Mouse (Mus musculus) heart, embryonic 10.5 days (tissue): ENCODE results near the gene Abcb6. TPM values are rescaled to one million over a fixed set of nuclear protein-coding genes. Genes with fewer than 3 reads are reported as not detected.

Experiments used
- DNase-seq: peaks from one replicate; pipeline ENCODE4 v3.0.0-alpha.2; 2017; ENCODE audit warnings: low spot score
- H3K27ac ChIP-seq: fragments of 300-500 bp; sonication (generic); 2 replicates; pipeline ENCODE4 v1.5.1; 2016; ENCODE audit warnings: mild to moderate bottlenecking
- H3K27me3 ChIP-seq: fragments of 300-500 bp; sonication (generic); 2 replicates; pipeline ENCODE4 v1.6.1; 2016; ENCODE audit warnings: mild to moderate bottlenecking; ENCODE audit not compliant: poor library complexity, insufficient read depth, severe bottlenecking
- H3K36me3 ChIP-seq: fragments of 300-500 bp; sonication (generic); 2 replicates; pipeline ENCODE4 v1.6.1; 2016; ENCODE audit warnings: mild to moderate bottlenecking, moderate library complexity
- H3K4me1 ChIP-seq: fragments of 300-500 bp; sonication (generic); 2 replicates; pipeline ENCODE4 v1.6.1; 2016; ENCODE audit warnings: mild to moderate bottlenecking
- H3K4me3 ChIP-seq: fragments of 300-500 bp; sonication (generic); 2 replicates; pipeline ENCODE4 v1.5.1; 2016; ENCODE audit warnings: mild to moderate bottlenecking, moderate library complexity
- H3K9me3 ChIP-seq: fragments of 300-500 bp; sonication (generic); 2 replicates; pipeline ENCODE4 v1.6.1; 2016; ENCODE audit warnings: mild to moderate bottlenecking, moderate library complexity
- WGBS: fragments of 180-500 bp; shearing (Covaris S2); methylation state at CpG from one replicate; pipeline ENCODE4 v1.1.7; 2016; 5-methylcytosine and 5-hydroxymethylcytosine counted together
- polyA plus RNA-seq: library from polyadenylated mRNA; unstranded; fragments of >200 nt; fragmentation: Nextera tagmentation; extraction: Ambion mirVana; gene quantifications from 2 replicates; pipeline ENCODE4 v1.2.1, GENCODE M21; 2016

Gene Abcb6
- polyA plus RNA-seq, 1 experiment from 2014 or later, result 29.8 TPM

- Histone ChIP-seq H3K27ac (no peak overlapping the region), H3K9me3 (no peaks in the 10 kb centered on the region), H3K36me3 (no peaks in the 10 kb centered on the region), H3K27me3 (no peaks in the 10 kb centered on the region), H3K4me1 (no peaks in the 10 kb centered on the region), H3K4me3 (no peak overlapping the region)
- no peak for DNase-seq
These were observed 21.2 kb downstream of the Abcb6 start for GRCm38 (mm10) chr1:75158990-75159389.

GRCm38 (mm10) chr1:75155837-75156236 lies 24.4 kb downstream of the Abcb6 start:
- no peak overlapping the region for H3K4me3 ChIP-seq
- WGBS, result 56% methylated on average over 3 of the region's 3 CpGs
- no peaks in the 10 kb centered on the region for H3K36me3 ChIP-seq
- no peaks in the 10 kb centered on the region for H3K27me3 ChIP-seq
- H3K27ac ChIP-seq, result no peak overlapping the region
- DNase-seq, result no peak
- no peaks in the 10 kb centered on the region for H3K9me3 ChIP-seq
- H3K4me1 ChIP-seq, result no peaks in the 10 kb centered on the region

- H3K9me3 ChIP-seq, result no peaks in the 10 kb centered on the region
- H3K36me3 ChIP-seq, result peaks cover 50% of the 10 kb centered on the region
- H3K27ac ChIP-seq, result no peak overlapping the region
- no peak for DNase-seq
- no peak overlapping the region for H3K4me3 ChIP-seq
- no peaks in the 10 kb centered on the region for H3K27me3 ChIP-seq
- 86% methylated on average over 4 of the region's 4 CpGs for WGBS
- 0 out of 2 replicates have a peak, but pooled peaks cover 6% of the 10 kb centered on the region for H3K4me1 ChIP-seq
These were observed 31.5 kb downstream of the Abcb6 start for GRCm38 (mm10) chr1:75148727-75149126.

DNA sequence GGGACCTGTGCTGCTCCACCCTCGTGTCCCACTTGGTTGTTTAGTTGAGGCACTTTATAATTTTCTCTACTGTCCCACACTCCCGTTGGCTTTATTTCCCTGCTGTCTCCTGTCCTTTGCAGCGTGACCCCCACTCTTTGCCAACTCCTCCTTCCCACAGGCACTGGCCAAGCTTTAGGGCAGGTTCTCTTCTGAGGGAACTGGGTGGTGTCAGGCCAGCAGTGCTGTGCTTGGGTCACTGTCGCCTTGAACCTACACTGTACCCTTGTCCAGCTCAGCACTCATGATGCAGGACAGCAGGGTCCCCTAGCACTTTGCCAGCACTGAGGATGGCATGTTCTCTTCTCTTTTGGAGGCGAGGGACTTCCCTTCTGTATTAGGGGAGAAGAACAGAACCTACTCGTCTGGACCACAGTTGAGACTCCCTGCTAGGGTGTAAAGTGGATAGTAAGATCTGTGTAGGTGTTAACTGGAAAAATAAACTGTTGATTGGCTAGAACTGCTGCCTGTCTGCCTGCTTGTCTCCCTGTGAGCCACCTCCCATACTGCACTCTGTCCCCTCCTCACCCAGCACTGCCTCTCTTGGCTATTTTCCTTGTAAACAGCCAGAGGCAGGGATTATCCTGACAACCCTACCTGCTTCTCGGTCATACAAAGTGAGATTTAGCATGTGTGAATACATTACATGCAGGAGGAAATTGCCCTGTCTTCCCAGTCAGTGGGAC lies 32.6 kb downstream of the Abcb6 start:
- DNase-seq, result no peak
- Histone ChIP-seq H3K27ac (no peak overlapping the region), H3K9me3 (no peaks in the 10 kb centered on the region), H3K27me3 (no peaks in the 10 kb centered on the region), H3K4me3 (no peak overlapping the region), H3K4me1 (0 out of 2 replicates have a peak, but pooled peaks cover 8% of the 10 kb centered on the region), H3K36me3 (peaks cover 50% of the 10 kb centered on the region)
- WGBS, result 59% methylated on average over 7 of the region's 7 CpGs

DNA sequence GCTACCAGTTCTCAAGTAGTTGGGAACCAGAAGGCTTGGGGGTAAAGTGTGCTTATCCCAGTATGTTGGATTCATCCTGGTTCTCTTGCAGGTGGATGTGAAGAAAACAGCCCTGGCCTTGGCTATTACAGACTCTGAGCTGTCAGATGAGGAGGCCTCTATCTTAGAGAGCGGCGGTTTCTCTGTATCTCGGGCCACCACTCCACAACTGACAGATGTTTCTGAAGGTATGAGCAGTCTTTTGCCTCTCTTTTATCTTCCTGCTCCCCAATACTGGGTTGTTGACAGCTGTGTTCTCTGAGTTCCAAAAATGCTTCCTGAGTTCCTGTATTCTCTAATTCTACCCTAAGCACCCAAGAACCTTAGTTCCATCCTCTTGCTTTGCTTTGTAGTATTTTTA lies 34.6 kb downstream of the Abcb6 start:
- WGBS, result 84% methylated on average over 3 of the region's 3 CpGs
- Histone ChIP-seq H3K36me3 (peaks cover 50% of the 10 kb centered on the region), H3K27me3 (no peaks in the 10 kb centered on the region), H3K4me1 (peaks cover 21% of the 10 kb centered on the region), H3K4me3 (no peak overlapping the region), H3K9me3 (no peaks in the 10 kb centered on the region), H3K27ac (no peak overlapping the region)
- no peak for DNase-seq

DNA sequence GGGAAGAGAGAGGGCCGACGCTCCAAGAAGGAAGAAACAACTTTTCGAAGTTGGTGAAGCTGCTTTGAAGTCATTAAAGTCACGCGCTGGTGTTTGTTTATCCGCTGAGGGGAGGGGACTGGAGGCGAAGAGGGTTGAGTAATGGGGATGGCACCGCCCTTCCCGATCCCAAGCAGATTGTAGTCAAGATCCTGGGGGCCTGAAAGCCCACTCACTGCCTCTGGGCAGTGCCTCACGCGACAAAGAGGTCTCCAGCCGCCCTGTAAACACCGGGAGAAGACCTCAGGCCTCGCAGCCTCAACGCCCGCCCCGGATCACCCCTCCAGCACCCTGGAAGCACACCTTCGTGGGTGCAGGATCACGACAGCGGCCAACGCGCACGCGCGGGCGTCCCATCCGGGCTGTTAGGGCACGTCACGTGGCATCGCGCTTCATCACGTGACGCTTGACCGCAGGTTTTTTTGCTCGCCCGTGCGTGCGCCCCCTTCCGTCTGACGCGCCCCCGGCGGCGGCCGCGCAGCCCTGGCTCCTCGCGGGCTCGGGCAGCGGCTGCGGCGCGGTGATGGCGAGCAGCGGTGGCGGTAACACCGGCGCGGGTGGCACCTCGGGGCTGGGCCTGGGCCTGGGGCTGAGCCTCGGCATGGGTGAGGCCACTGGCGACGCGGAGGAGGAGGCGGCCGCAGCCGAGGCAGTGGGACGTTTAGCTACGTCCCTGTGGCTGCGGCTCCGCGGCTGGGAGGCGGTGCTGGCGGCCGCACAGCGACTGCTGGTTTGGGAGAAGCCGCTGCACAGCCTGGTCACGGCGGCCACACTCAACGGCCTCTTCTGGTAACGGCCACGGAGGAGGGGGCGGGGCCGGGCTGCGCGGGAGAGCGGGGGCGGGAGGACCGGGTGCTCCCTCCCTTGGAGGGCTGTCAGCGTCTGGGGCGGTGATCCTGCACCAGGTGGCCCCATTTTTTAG lies 37.6 kb downstream of the Abcb6 start, which contains the start of the genes Cnppd1 and Retreg2:
TSS of gene Cnppd1 (minus strand) at position 411 of the 961 bp plus-strand sequence.
TSS of gene Retreg2 (plus strand) at position 478 of the 961 bp plus-strand sequence.
- Histone ChIP-seq H3K27ac (peak within 1 kb of the TSS; percentile 97), H3K36me3 (peaks cover 58% of the 10 kb centered on the region), H3K27me3 (no peaks in the 10 kb centered on the region), H3K4me1 (peaks cover 24% of the 10 kb centered on the region), H3K4me3 (peak within 1 kb of the TSS; percentile 93), H3K9me3 (no peaks in the 10 kb centered on the region)
- peak; percentile 97 for DNase-seq
- under 1% methylated on average over 91 of the region's 91 CpGs for WGBS

DNA sequence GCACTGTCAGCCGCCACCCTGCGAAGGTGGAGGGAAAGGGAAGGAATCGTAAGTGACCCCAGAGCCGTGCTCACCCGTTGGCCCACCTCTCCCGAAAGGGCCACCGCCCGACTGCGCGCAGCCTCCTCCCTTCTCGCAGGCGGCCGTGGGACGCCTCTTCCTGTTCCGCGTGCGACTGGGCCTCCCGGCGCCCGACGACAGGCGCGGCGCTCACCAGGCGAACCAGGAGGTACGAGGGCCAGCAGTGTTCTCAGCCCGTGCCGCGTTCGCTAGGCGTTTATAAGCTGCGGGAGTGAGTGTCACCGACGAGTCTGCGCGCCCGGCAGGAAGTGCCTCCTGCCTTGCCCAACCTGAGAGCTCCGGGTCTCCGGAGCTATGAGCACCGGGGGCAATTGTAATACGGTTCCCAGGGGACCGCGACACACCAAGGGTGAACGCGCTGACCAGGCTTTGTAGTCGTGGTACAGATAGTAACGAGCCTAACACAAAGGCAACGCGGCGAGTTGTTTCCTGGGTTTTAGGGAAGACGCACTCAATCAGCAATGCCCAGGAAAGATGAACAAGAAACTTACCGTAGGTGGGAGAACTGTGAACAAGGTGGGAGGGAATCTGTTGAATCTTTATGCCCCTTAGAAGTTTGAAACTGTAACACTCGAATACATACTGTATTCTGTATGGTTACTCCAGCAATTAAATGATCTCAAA lies 38.6 kb downstream of the Abcb6 start:
- 0% methylated on average over 53 of the region's 53 CpGs for WGBS

DNA sequence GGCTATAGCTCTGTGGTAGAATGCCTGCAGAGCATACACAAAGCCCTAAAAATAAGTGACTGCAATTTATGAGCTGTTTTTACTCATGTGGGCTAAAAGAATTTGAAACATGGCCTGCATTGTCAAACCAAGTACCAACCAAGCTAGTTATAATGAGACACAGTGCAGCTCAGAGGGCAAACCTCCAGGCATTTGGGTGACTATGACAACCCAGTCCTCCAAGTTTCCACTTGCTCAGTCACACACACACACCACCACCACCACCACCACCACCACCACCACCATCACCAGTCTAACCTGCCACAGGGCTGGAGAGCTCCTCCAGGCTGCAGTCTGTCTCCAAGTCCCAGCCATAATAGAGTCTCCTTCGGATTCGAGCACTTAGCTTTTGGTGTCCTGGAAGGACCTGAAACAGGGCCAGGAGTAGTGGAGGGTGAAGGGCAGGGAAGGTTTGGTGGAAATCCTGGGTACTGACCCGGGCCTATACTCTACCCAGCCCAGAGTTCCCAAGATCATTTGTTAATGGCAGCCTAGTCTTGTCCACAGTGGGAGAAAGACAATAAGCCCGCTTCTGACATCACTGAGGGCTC lies 39.5 kb downstream of the Abcb6 start:
- peak overlapping the region; percentile 93 for H3K4me3 ChIP-seq
- WGBS, result 65% methylated on average over 4 of the region's 4 CpGs
- H3K27ac ChIP-seq, result peak overlapping the region; percentile 97
- H3K27me3 ChIP-seq, result no peaks in the 10 kb centered on the region
- DNase-seq, result no peak
- no peaks in the 10 kb centered on the region for H3K9me3 ChIP-seq
- H3K36me3 ChIP-seq, result peaks cover 56% of the 10 kb centered on the region
- peaks cover 27% of the 10 kb centered on the region for H3K4me1 ChIP-seq

More for the DNA sequence above, 38.6 kb downstream of the Abcb6 start:
- H3K4me3 ChIP-seq, result peak overlapping the region; percentile 93
- peaks cover 58% of the 10 kb centered on the region for H3K36me3 ChIP-seq
- peaks cover 24% of the 10 kb centered on the region for H3K4me1 ChIP-seq
- no peaks in the 10 kb centered on the region for H3K9me3 ChIP-seq
- H3K27ac ChIP-seq, result peak overlapping the region; percentile 97
- peak; percentile 90 for DNase-seq
- H3K27me3 ChIP-seq, result no peaks in the 10 kb centered on the region

DNA sequence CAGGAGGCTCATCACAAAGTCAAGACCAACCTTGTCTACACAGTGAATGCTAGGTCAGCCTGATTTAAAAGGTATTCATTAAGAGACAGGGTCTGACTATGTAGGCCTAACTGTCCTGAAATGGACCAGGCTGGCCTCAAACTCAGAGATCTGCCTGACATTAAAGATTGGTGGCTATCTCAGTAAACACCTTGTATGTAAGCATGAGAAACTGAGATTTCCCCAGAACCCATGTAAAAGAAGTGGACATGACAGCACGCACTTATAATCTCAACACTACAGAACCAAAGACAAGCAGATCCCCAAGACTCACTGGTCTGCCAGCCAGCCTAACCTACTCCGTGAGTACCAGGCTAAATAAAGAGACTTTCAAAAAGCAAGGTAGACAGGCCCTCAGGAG lies 41.7 kb downstream of the Abcb6 start:
- H3K36me3 ChIP-seq, result peaks cover 44% of the 10 kb centered on the region
- no peak overlapping the region for H3K27ac ChIP-seq
- no peak for DNase-seq
- 0 out of 2 replicates have a peak, but pooled peaks cover 1% of the 10 kb centered on the region for H3K27me3 ChIP-seq
- peaks cover 19% of the 10 kb centered on the region for H3K4me1 ChIP-seq
- WGBS, result 86% methylated on average over 2 of the region's 2 CpGs
- H3K4me3 ChIP-seq, result no peak overlapping the region
- no peaks in the 10 kb centered on the region for H3K9me3 ChIP-seq

- no peak overlapping the region for H3K4me3 ChIP-seq
- H3K9me3 ChIP-seq, result no peaks in the 10 kb centered on the region
- H3K27ac ChIP-seq, result peak overlapping the region; percentile 69
- peaks cover 15% of the 10 kb centered on the region; the same call in 1 of the 2 replicates for H3K27me3 ChIP-seq
- WGBS, result 38% methylated on average over 3 of the region's 3 CpGs
- peaks cover 20% of the 10 kb centered on the region for H3K4me1 ChIP-seq
- peaks cover 44% of the 10 kb centered on the region for H3K36me3 ChIP-seq
- peak; percentile 84 for DNase-seq
These were observed 43.5 kb downstream of the Abcb6 start for GRCm38 (mm10) chr1:75136730-75137129.

- H3K27ac ChIP-seq, result peak overlapping the region; percentile 69
- WGBS, result 51% methylated on average over 6 of the region's 6 CpGs
- no peak overlapping the region for H3K4me3 ChIP-seq
- no peaks in the 10 kb centered on the region for H3K9me3 ChIP-seq
- no peak for DNase-seq
- peaks cover 15% of the 10 kb centered on the region; the same call in 1 of the 2 replicates for H3K27me3 ChIP-seq
- H3K4me1 ChIP-seq, result peaks cover 17% of the 10 kb centered on the region
- H3K36me3 ChIP-seq, result peaks cover 44% of the 10 kb centered on the region
These were observed 43.9 kb downstream of the Abcb6 start for GRCm38 (mm10) chr1:75136293-75136692.
